Mouse (Mus musculus) neural tube, embryonic 14.5 days (tissue): ENCODE measurements around the gene Gtf2h5. TPM values are rescaled to one million over a fixed set of nuclear protein-coding genes. Genes with fewer than 3 reads are reported as not detected.

Experiments
- ATAC-seq: fragments of 200-750 bp; cut with Nextera tagmentation; 2 replicates; pipeline ENCODE4 v1.8.0; 2017; ENCODE audit warnings: low read depth, mild to moderate bottlenecking, moderate TSS enrichment, moderate library complexity
- H3K27ac ChIP-seq: fragments of 300-500 bp; sonication (generic); 2 replicates; pipeline ENCODE4 v1.5.1; 2014; ENCODE audit warnings: low read depth, mild to moderate bottlenecking, control low read depth, low read length, moderate library complexity, mixed read lengths
- H3K27me3 ChIP-seq: fragments of 300-500 bp; sonication (generic); 2 replicates; pipeline ENCODE4 v1.6.1; 2014; ENCODE audit warnings: low read length; ENCODE audit not compliant: control insufficient read depth, insufficient read depth
- H3K36me3 ChIP-seq: fragments of 300-500 bp; sonication (generic); 2 replicates; pipeline ENCODE4 v1.6.1; 2014; ENCODE audit warnings: low read length, mixed read lengths; ENCODE audit not compliant: control insufficient read depth, insufficient read depth
- H3K4me1 ChIP-seq: fragments of 300-500 bp; sonication (generic); 2 replicates; pipeline ENCODE4 v1.6.1; 2014; ENCODE audit warnings: low read length; ENCODE audit not compliant: control insufficient read depth, insufficient read depth
- H3K4me2 ChIP-seq: fragments of 300-500 bp; sonication (generic); 2 replicates; pipeline ENCODE4 v1.6.1; 2014; ENCODE audit warnings: mild to moderate bottlenecking, low read depth, low read length, control low read depth
- H3K4me3 ChIP-seq: fragments of 300-500 bp; sonication (generic); 2 replicates; pipeline ENCODE4 v1.5.1; 2014; ENCODE audit warnings: low read depth, low read length, control low read depth, mixed read lengths
- H3K9ac ChIP-seq: fragments of 300-500 bp; sonication (generic); replicated peaks from 2 replicates; pipeline ENCODE4 v1.6.1; 2014; ENCODE audit warnings: low read depth, mild to moderate bottlenecking, control low read depth, low read length, mixed read lengths
- H3K9me3 ChIP-seq: fragments of 300-500 bp; sonication (generic); 2 replicates; pipeline ENCODE4 v1.6.1; 2016; ENCODE audit warnings: low read length; ENCODE audit not compliant: control insufficient read depth
- WGBS: fragments of 180-500 bp; shearing (Covaris S2); extraction: QIAGEN DNeasy Blood & Tissue Kit; methylation state at CpG from one replicate; pipeline ENCODE4 v1.1.7; 2014; 5-methylcytosine and 5-hydroxymethylcytosine counted together
- polyA plus RNA-seq: library from polyadenylated mRNA; unstranded; fragments of >200 nt; fragmentation: Nextera tagmentation; extraction: Ambion mirVana; gene quantifications from 2 replicates; pipeline ENCODE4 v1.2.1, GENCODE M21; 2014

The Gtf2h5 gene
- polyA plus RNA-seq, 1 experiment from 2014 or later: 229 TPM

DNA sequence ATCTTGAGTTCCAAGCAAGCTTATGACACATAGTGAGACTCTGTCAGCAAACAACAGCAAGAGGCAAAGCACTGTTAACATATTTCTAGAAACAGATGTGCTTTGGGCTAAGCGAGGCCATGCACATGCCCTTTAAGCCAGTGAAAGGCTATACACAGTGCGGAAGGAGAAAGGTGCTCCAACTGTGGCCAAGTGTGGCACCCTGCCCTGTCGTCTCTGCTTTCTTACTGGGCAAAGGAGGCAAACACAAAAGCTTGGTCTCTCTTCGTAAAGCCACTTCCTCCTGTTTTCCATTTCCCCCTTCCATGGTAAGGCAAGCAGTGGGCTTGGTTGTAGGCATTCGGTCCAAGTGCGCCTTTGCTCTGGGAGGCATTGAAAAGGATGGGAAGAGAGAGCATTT lies 24.0 kb downstream of the Gtf2h5 start:
- no peaks in the 10 kb centered on the region for H3K36me3 ChIP-seq
- 85% methylated on average over 6 of the region's 6 CpGs for WGBS

DNA sequence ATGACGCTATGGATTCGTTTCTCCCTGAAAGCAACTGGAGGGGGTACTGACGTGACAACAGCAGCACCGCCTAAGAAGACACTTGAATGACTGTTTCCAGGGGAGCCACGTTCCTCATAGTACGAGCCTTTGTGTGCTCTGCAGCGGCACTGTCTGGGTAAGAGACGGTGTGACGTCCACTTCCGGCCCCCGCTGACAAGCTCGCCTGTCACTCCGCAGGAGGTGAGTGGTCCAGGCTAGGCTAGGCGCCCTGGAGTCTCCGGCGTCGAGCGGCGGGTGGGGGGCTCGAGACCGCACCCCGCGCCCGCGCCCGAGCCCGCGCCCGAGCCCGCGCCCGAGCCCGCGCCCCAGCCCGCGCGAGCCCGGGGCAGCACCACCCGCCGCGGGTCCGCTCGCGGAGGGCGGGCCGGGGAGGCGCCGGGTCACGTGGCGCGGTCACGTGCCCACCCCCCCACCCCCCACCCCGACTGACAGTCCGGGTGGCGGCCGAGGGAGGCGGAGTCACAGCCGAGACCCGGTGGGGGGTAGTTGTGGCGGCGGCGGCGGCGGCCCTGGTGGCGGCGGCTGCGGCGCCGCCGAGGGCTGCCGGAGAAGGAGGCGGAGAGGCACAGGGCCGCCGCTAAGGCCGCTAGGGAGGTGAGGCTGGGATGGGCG lies 26.9 kb downstream of the Gtf2h5 start, which contains the start of gene Tulp4:
Gene Tulp4 (plus strand): TSS at position 77 of the 654 bp plus-strand sequence.
- H3K36me3 ChIP-seq: peaks cover 3% of the 10 kb centered on the region; the same call in 1 of the 2 replicates
- peak within 1 kb of the TSS; percentile 99 for H3K27ac ChIP-seq
- H3K9me3 ChIP-seq: no peaks in the 10 kb centered on the region
- peak within 1 kb of the TSS; percentile 98 for H3K9ac ChIP-seq
- WGBS: under 1% methylated on average over 26 of the region's 76 CpGs
- H3K4me1 ChIP-seq: peaks cover 29% of the 10 kb centered on the region
- H3K4me3 ChIP-seq: peak within 1 kb of the TSS; percentile 89
- no peaks in the 10 kb centered on the region for H3K27me3 ChIP-seq
- H3K4me2 ChIP-seq: peak within 1 kb of the TSS; percentile 95
- ATAC-seq: peak; percentile 97

More for the DNA sequence above, 24.0 kb downstream of the Gtf2h5 start:
- no peak overlapping the region for H3K27ac ChIP-seq
- peaks cover 13% of the 10 kb centered on the region; the same call in 1 of the 2 replicates for H3K4me1 ChIP-seq
- no peak overlapping the region for H3K4me2 ChIP-seq
- H3K27me3 ChIP-seq: no peaks in the 10 kb centered on the region
- no peak for ATAC-seq
- no peaks in the 10 kb centered on the region for H3K9me3 ChIP-seq
- no peak overlapping the region for H3K9ac ChIP-seq
- no peak overlapping the region for H3K4me3 ChIP-seq

DNA sequence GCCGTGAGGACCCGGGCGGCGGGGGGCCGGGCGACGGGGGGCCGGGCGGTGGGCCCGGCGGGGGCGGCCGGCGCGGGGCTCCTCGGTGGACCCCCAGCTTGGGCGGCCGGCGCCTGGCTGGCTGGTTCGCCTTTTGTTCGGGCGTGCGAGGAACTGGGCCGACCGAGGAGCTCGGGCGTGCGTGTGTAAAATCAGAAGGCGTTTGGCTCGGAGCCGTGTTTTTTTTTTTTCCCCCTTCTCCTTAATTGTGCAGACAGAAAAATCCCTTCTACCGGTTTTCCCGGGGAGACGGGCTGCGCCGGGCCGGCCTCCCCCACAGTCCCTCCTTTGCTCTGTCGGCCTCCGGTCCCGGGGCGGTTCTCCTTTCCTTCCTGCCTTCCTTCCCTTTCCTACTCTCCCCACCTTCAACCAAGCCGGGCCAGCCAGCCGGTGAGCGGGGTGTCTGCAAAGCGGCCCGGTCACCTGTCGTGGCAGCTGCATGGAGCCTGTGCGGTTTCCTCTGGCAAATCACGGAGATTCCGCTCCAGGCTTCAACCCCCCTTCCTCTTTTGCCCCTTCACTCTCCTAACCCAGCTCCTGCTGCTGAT lies 27.5 kb downstream of the Gtf2h5 start:
- H3K36me3 ChIP-seq: peaks cover 3% of the 10 kb centered on the region; the same call in 1 of the 2 replicates
- H3K4me3 ChIP-seq: peak overlapping the region; percentile 89
- peak overlapping the region; percentile 95 for H3K4me2 ChIP-seq
- H3K4me1 ChIP-seq: peaks cover 29% of the 10 kb centered on the region
- peak; percentile 62 for ATAC-seq
- H3K27ac ChIP-seq: peak overlapping the region; percentile 99
- under 1% methylated on average over 38 of the region's 50 CpGs for WGBS
- H3K9ac ChIP-seq: peak overlapping the region; percentile 98
- no peaks in the 10 kb centered on the region for H3K9me3 ChIP-seq
- H3K27me3 ChIP-seq: no peaks in the 10 kb centered on the region

DNA sequence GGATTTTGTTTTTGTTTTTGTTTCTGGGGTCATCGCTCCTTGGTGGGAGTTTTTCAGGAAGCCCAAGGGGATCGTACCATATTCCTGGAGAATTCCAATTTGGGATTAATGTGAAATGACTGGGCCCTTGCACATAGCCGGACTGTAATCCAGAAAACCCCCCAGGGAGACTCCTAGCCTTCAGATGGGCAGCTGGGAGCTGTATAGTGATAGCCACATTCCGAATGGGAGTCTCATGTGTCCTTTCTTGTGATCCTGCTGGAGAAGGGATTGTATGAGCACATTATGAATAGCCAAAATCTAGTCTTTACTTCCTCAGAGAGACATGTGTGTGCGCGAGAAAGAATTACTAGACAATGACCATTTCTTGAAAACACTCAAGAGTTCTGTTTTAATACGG lies 28.6 kb downstream of the Gtf2h5 start:
- peak overlapping the region; percentile 99; the same call in 1 of the 2 replicates for H3K27ac ChIP-seq
- no peak for ATAC-seq

DNA sequence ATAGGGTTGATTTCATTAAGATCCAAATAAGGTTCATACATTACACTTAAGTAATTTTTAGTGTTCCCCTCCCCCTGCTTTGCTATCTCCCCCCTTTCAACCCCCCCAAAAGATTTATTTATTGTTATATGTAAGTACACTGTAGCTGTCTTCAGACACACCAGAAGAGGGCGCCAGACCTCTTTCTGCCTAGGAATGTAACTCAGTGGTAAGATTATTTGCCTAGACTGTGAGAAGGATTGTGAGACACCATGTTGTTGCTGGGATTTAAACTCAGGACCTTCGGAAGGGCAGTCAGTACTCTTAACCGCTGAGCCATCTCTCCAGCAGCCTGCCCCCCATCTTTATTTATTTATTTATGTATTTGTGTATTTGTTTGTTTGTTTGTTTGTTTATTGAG lies 31.4 kb downstream of the Gtf2h5 start:
- Histone ChIP-seq H3K27ac (no peak overlapping the region), H3K9ac (no peak overlapping the region), H3K36me3 (peaks cover 3% of the 10 kb centered on the region; the same call in 1 of the 2 replicates), H3K9me3 (no peaks in the 10 kb centered on the region), H3K4me2 (no peak overlapping the region), H3K4me1 (peaks cover 24% of the 10 kb centered on the region), H3K27me3 (no peaks in the 10 kb centered on the region), H3K4me3 (no peak overlapping the region)
- ATAC-seq: no peak
- 80% methylated on average over 3 of the region's 3 CpGs for WGBS

More for the DNA sequence above, 28.6 kb downstream of the Gtf2h5 start:
- Histone ChIP-seq H3K9me3 (no peaks in the 10 kb centered on the region), H3K36me3 (peaks cover 3% of the 10 kb centered on the region; the same call in 1 of the 2 replicates), H3K4me3 (peak overlapping the region; percentile 89), H3K4me1 (peaks cover 29% of the 10 kb centered on the region), H3K27me3 (no peaks in the 10 kb centered on the region), H3K4me2 (peak overlapping the region; percentile 95), H3K9ac (peak overlapping the region; percentile 98)
- 41% methylated on average over 7 of the region's 7 CpGs for WGBS

DNA sequence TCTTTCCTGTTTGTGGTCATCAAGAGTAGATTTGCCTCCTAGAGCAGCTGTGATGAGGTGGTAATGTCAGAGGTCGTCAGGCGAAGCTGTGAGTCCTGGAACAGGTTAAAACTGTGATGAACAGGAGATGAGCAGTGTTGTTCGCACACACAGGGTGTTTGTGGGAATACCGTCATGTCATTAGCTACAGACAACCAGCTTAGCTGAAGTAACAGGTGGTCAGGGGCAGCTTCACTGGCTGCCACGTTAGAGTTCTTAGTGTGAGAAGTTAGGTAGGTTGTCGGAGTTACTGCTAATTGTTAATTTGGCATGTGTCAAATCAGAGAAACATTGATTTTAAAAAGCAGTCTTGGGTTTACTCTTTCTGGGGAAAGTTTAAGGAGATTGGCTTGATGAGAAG lies 34.1 kb downstream of the Gtf2h5 start:
- Histone ChIP-seq H3K4me1 (peaks cover 18% of the 10 kb centered on the region), H3K4me2 (no peak overlapping the region), H3K4me3 (no peak overlapping the region), H3K27me3 (no peaks in the 10 kb centered on the region), H3K27ac (no peak overlapping the region), H3K9me3 (no peaks in the 10 kb centered on the region), H3K36me3 (peaks cover 9% of the 10 kb centered on the region; the same call in 1 of the 2 replicates), H3K9ac (no peak overlapping the region)
- no peak for ATAC-seq
- whole genome bisulfite sequencing: 90% methylated on average over 6 of the region's 6 CpGs

DNA sequence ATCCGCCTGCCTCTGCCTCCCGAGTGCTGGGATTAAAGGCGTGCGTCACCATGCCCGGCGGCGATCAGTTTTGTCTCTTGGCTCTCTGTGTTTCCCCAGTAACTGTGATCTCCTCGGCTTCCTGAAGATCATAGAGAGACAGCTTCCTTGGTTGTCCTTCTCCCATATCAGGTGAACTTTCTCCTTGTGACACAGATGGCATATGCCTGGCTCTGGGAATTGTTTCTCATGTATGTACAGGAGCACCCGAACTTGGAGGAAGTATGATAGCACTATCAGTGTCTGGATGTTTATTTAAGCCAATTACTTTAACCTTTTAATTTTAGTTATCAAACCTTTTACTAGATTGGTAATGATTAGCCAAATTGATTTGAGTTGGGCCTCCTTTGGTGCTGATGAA lies 35.5 kb downstream of the Gtf2h5 start:
- Histone ChIP-seq H3K9me3 (no peaks in the 10 kb centered on the region), H3K4me3 (no peak overlapping the region), H3K4me1 (peaks cover 7% of the 10 kb centered on the region; the same call in 1 of the 2 replicates), H3K27ac (no peak overlapping the region), H3K36me3 (peaks cover 5% of the 10 kb centered on the region; the same call in 1 of the 2 replicates), H3K4me2 (no peak overlapping the region), H3K27me3 (no peaks in the 10 kb centered on the region), H3K9ac (no peak overlapping the region)
- no peak for ATAC-seq
- WGBS: 95% methylated on average over 9 of the region's 9 CpGs

DNA sequence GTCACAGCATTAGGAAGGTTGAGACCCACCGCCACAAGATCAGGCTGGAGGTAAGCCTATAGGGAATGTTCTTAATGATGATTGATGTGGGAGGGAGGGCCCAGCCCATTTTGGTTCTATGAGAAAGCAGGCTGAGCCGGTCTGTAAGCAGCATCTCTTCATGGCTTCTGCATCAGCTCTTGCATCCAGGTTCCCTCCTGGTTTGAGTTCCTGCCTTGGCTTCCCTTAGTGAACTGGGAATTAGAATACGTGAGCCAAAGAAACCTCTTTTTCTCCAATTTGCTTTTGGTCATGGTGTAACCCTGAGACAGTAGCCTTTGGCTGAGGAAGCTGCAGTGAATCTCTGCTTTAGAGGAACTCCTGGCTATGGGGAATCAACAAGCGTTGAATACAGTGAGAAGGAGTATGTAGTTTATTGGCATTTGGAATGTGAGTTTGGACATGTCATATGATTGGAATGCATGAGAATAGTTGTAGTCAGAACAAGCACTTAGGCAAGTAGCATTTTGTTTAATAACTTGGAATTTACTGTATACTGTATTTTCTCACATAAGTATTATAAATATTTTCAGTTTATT lies 37.7 kb downstream of the Gtf2h5 start:
- Histone ChIP-seq H3K4me1 (0 out of 2 replicates have a peak, but pooled peaks cover 3% of the 10 kb centered on the region), H3K36me3 (peaks cover 7% of the 10 kb centered on the region), H3K9me3 (no peaks in the 10 kb centered on the region), H3K27me3 (no peaks in the 10 kb centered on the region), H3K4me3 (no peak overlapping the region), H3K9ac (no peak overlapping the region), H3K4me2 (no peak overlapping the region), H3K27ac (no peak overlapping the region)
- WGBS: 70% methylated on average over 4 of the region's 4 CpGs
- no peak for ATAC-seq

DNA sequence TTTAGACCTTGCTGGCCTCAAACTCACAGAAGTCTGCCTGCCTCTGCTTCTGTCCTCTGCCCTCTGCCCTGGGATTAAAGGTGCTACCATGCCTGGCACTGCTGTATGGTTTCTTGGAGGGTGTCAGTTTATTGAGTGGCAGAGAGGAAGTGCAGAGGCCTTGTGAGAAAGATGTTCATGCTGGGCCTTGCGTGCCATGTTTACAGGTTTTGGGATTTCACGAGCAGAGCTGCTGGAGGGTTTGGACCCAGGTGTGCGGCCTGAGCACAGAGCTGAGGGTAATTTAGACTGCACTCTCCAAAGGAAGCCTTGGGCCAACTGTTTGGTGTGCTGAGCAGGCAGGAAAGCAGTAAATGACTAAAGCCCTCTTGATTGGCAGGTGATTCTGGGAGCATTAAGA lies 38.3 kb downstream of the Gtf2h5 start:
- Histone ChIP-seq H3K4me3 (no peak overlapping the region), H3K27ac (no peak overlapping the region), H3K9me3 (no peaks in the 10 kb centered on the region), H3K4me1 (0 out of 2 replicates have a peak, but pooled peaks cover 3% of the 10 kb centered on the region), H3K36me3 (peaks cover 14% of the 10 kb centered on the region), H3K27me3 (no peaks in the 10 kb centered on the region), H3K9ac (no peak overlapping the region), H3K4me2 (no peak overlapping the region)
- no peak for ATAC-seq
- WGBS: 74% methylated on average over 3 of the region's 3 CpGs
